Mouse (Mus musculus) lung, adult 2 months (tissue): ENCODE data around the gene 1110025L11Rik. TPM values are rescaled to one million over a fixed set of nuclear protein-coding genes. Genes with fewer than 3 reads are reported as not detected.
"Not testable (repeated sequence)": the region's sequence is repeated elsewhere in the genome, so short reads cannot be mapped to it uniquely, and the experiment has no call there.

ENCODE experiments used
- DNase-seq: peaks from one replicate; pipeline ENCODE4 v3.0.0; 2022
- H3K4me1 ChIP-seq: fragments of 200-500 bp; 2 replicates; pipeline ENCODE4 v1.6.1; 2011; ENCODE audit warnings: low read length; ENCODE audit not compliant: control insufficient read depth, insufficient read depth
- H3K4me3 ChIP-seq: fragments of 200-500 bp; replicated peaks from 2 replicates; pipeline ENCODE3; 2011; ENCODE audit warnings: low read depth, mild to moderate bottlenecking, control low read depth, low read length; ENCODE audit errors: extremely low read depth
- CTCF ChIP-seq: fragments of 200-500 bp; IDR thresholded peaks from 2 replicates; pipeline ENCODE4 v1.5.1; 2011; ENCODE audit warnings: mild to moderate bottlenecking, low read length, control low read depth; ENCODE audit not compliant: insufficient read depth
- POLR2A ChIP-seq: fragments of 200-500 bp; IDR thresholded peaks from 2 replicates; pipeline ENCODE4 v1.6.1; 2011; ENCODE audit warnings: low read depth, mild to moderate bottlenecking, control low read depth, low read length, borderline replicate concordance; ENCODE audit errors: extremely low read depth
- WGBS: fragments of 180-500 bp; shearing (Covaris S2); methylation state at CpG from one replicate; pipeline ENCODE4 v1.1.7; 2018; 5-methylcytosine and 5-hydroxymethylcytosine counted together
- polyA plus RNA-seq: library from polyadenylated mRNA; depleted of rRNA; stranded (reverse); fragments of >200 nt; gene quantifications from 2 replicates; pipeline ENCODE4 v1.2.3, GENCODE M21; 2012; rRNA removed

Gene 1110025L11Rik
- not detected in 2 replicates for polyA plus RNA-seq

- H3K4me3 ChIP-seq, DNase-seq, H3K4me1 ChIP-seq: not testable (repeated sequence)
- no CpG with 5 or more reads among the region's 2 CpGs for WGBS
Observed at GRCm38 (mm10) chr16:89063902-89064301, at the start of gene 1110025L11Rik. Gene 1110025L11Rik, minus strand, starts transcription at chr16:89064002.

GRCm38 (mm10) chr16:89071041-89071440 lies 7.2 kb upstream of the 1110025L11Rik start:
- DNase-seq, H3K4me3 ChIP-seq, H3K4me1 ChIP-seq: not testable (repeated sequence)
- WGBS = 56% methylated on average over 2 of the region's 2 CpGs

GRCm38 (mm10) chr16:89047783-89048182 lies 16.0 kb downstream of the 1110025L11Rik start, which contains the start of gene Krtap6-5:
Gene Krtap6-5, minus strand, starts transcription at chr16:89047883.
- WGBS = 75% methylated on average over 3 of the region's 3 CpGs
- Histone ChIP-seq H3K4me1 (no peaks in the 10 kb centered on the region), H3K4me3 (no peak within 1 kb of the TSS)
- TF ChIP-seq POLR2A (no peak), CTCF (no peak)
- no peak for DNase-seq

GRCm38 (mm10) chr16:89041372-89041771 lies 22.4 kb downstream of the 1110025L11Rik start, which contains the start of gene Gm10228:
Gene Gm10228, minus strand, starts transcription at chr16:89041472.
- not testable (repeated sequence) for H3K4me3 ChIP-seq, DNase-seq, H3K4me1 ChIP-seq
- WGBS = 77% methylated on average over 2 of the region's 4 CpGs

- WGBS = 86% methylated on average over 3 of the region's 3 CpGs
- H3K4me1 ChIP-seq, H3K4me3 ChIP-seq, DNase-seq: not testable (repeated sequence)
Observed at GRCm38 (mm10) chr16:89031399-89031798, 32.4 kb downstream of the 1110025L11Rik start, which contains the start of gene Krtap6-1. Gene Krtap6-1, plus strand, starts transcription at chr16:89031699.

GRCm38 (mm10) chr16:89014984-89015383 lies 48.8 kb downstream of the 1110025L11Rik start, which contains the start of gene Gm10229:
Gene Gm10229, plus strand, starts transcription at chr16:89015284.
- WGBS = 86% methylated on average over 3 of the region's 3 CpGs
- H3K4me1 ChIP-seq, DNase-seq, H3K4me3 ChIP-seq: not testable (repeated sequence)

GRCm38 (mm10) chr16:89013973-89014372 lies 49.8 kb downstream of the 1110025L11Rik start:
- 96% methylated on average over 3 of the region's 3 CpGs for WGBS
- DNase-seq = no peak
- no peaks in the 10 kb centered on the region for H3K4me1 ChIP-seq
- no peak overlapping the region for H3K4me3 ChIP-seq
- TF ChIP-seq CTCF = no peak
- no peak for TF ChIP-seq POLR2A

Other genes with a start within 250 kb of the 1110025L11Rik start
- not detected in 2 replicates for gene Krtap15, start 243.8 kb downstream of the 1110025L11Rik start, polyA plus RNA-seq
- gene Krtap14, start 237.9 kb downstream of the 1110025L11Rik start, polyA plus RNA-seq = not detected in 2 replicates
- not detected in 2 replicates for gene Krtap19-1, start 194.6 kb downstream of the 1110025L11Rik start, polyA plus RNA-seq
- gene Krtap19-2, start 189.7 kb downstream of the 1110025L11Rik start, polyA plus RNA-seq = not detected in 2 replicates
- not detected in 2 replicates for gene Krtap19-3, start 186.0 kb downstream of the 1110025L11Rik start, polyA plus RNA-seq
- gene Krtap19-4, start 178.9 kb downstream of the 1110025L11Rik start, polyA plus RNA-seq = not detected in 2 replicates
- gene Krtap19-5, start 167.5 kb downstream of the 1110025L11Rik start, polyA plus RNA-seq = not detected in 2 replicates
- not detected in 2 replicates for gene Krtap19-9b, start 131.7 kb downstream of the 1110025L11Rik start, polyA plus RNA-seq
- not detected in 2 replicates for gene Krtap16-3, start 101.1 kb downstream of the 1110025L11Rik start, polyA plus RNA-seq
- not detected in 2 replicates for gene Krtap22-2, start 53.2 kb downstream of the 1110025L11Rik start, polyA plus RNA-seq
- not detected in 2 replicates for gene Gm10229, start 48.7 kb downstream of the 1110025L11Rik start, polyA plus RNA-seq
- gene Krtap6-1, start 32.3 kb downstream of the 1110025L11Rik start, polyA plus RNA-seq = not detected in 2 replicates
- not detected in 2 replicates for gene Gm10228, start 22.5 kb downstream of the 1110025L11Rik start, polyA plus RNA-seq
- gene Krtap6-5, start 16.1 kb downstream of the 1110025L11Rik start, polyA plus RNA-seq = not detected in 2 replicates
- not detected in 2 replicates for gene Krtap6-3, start 20.0 kb upstream of the 1110025L11Rik start, polyA plus RNA-seq
- gene Gm6358, start 76.8 kb upstream of the 1110025L11Rik start, polyA plus RNA-seq = not detected in 2 replicates
- gene Gm10061, start 87.1 kb upstream of the 1110025L11Rik start, polyA plus RNA-seq = not detected in 2 replicates
- not detected in 2 replicates for gene Gm9789, start 94.0 kb upstream of the 1110025L11Rik start, polyA plus RNA-seq
- not detected in 2 replicates for gene Gm7735, start 105.5 kb upstream of the 1110025L11Rik start, polyA plus RNA-seq
- gene 1110057P08Rik, start 110.7 kb upstream of the 1110025L11Rik start, polyA plus RNA-seq = not detected in 2 replicates
- gene Krtap20-2, start 141.9 kb upstream of the 1110025L11Rik start, polyA plus RNA-seq = not detected in 2 replicates